Mouse (Mus musculus) gastrocnemius, adult 18-20 months (tissue): ENCODE measurements around the gene Erc2. TPM values are rescaled to one million over a fixed set of nuclear protein-coding genes. Genes with fewer than 3 reads are reported as not detected.

Experiments used
- DNase-seq: peaks from one replicate; pipeline ENCODE4 v3.0.0; 2021; ENCODE audit warnings: low spot score
- total RNA-seq, 2 experiments: library from RNA; stranded (reverse); gene quantifications; 2 replicates each; pipeline ENCODE4 v1.2.3; 2021

Gene Erc2
- total RNA-seq, 2 experiments from 2014 or later = 0.11 to 0.83 TPM

GRCm38 (mm10) chr14:28375642-28376091 is 753.4 kb downstream of the Erc2 start:
- no peak for DNase-seq

- no peak for DNase-seq
These were observed 754.1 kb downstream of the Erc2 start for GRCm38 (mm10) chr14:28376208-28376805.

GRCm38 (mm10) chr14:28377519-28377918 is 755.3 kb downstream of the Erc2 start:
- no peak for DNase-seq

- DNase-seq = no peak
These were observed 757.9 kb downstream of the Erc2 start for GRCm38 (mm10) chr14:28380129-28380528.

- no peak for DNase-seq
These were observed 759.7 kb downstream of the Erc2 start for GRCm38 (mm10) chr14:28381801-28382550.

GRCm38 (mm10) chr14:28386815-28387607 is 764.8 kb downstream of the Erc2 start:
- DNase-seq = no peak

GRCm38 (mm10) chr14:28398915-28399314 is 776.7 kb downstream of the Erc2 start:
- DNase-seq = no peak

GRCm38 (mm10) chr14:28399897-28400296 is 777.7 kb downstream of the Erc2 start:
- DNase-seq = no peak

GRCm38 (mm10) chr14:28405277-28405840 is 783.1 kb downstream of the Erc2 start:
- DNase-seq = no peak

GRCm38 (mm10) chr14:28409390-28409789 is 787.2 kb downstream of the Erc2 start:
- no peak for DNase-seq

GRCm38 (mm10) chr14:28409796-28410347 is 787.6 kb downstream of the Erc2 start:
- no peak for DNase-seq

- no peak for DNase-seq
These were observed 788.6 kb downstream of the Erc2 start for GRCm38 (mm10) chr14:28410789-28411225.

GRCm38 (mm10) chr14:28412252-28412995 is 790.2 kb downstream of the Erc2 start:
- no peak for DNase-seq

GRCm38 (mm10) chr14:28413516-28413915 is 791.3 kb downstream of the Erc2 start:
- no peak for DNase-seq

- no peak for DNase-seq
These were observed 794.8 kb downstream of the Erc2 start for GRCm38 (mm10) chr14:28417019-28417418.

- no peak for DNase-seq
These were observed 796.3 kb downstream of the Erc2 start for GRCm38 (mm10) chr14:28418497-28418896.

- no peak for DNase-seq
These were observed 797.0 kb downstream of the Erc2 start for GRCm38 (mm10) chr14:28419188-28419587.

GRCm38 (mm10) chr14:28420596-28420995 is 798.4 kb downstream of the Erc2 start:
- no peak for DNase-seq

GRCm38 (mm10) chr14:28426610-28427009 is 804.4 kb downstream of the Erc2 start:
- no peak for DNase-seq

GRCm38 (mm10) chr14:28431703-28432309 is 809.6 kb downstream of the Erc2 start:
- no peak for DNase-seq
